Mouse (Mus musculus): ENCODE data around the gene Ifne.

DNA sequence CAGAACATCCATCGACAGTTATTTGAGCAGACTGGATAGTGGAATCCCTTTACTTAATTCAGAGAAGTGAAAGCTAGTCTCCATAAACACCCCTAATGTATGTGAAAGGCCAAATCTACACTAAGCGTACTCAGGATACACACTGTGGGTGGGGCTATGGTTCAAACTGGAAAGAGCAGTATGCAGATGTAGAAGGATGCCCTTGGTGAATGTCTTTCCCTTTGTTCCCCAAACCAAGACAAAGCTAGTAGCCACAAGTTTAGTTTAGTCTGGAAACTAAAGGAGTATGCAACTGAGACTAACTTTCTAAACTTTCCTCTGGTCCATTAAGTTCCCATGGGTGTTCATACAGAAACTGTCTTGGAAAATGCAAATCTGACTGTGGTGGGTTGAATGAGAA is 45.5 kb upstream of the Ifne start:
- no peak for TF ChIP-seq CTCF (IDR thresholded peaks at IDR 0.05; ENCODE audit: borderline replicate concordance, extremely low read depth, insufficient read depth, insufficient read length)
- no peak for TF ChIP-seq POLR2A (IDR thresholded peaks at IDR 0.05; ENCODE audit: borderline replicate concordance, extremely low read depth, insufficient read depth, insufficient read length, poor library complexity, severe bottlenecking)

Measured in brain, embryonic 14.5 days (tissue).